Mouse (Mus musculus) brain, embryonic 14.5 days (tissue): Measurements from ENCODE around the gene Gm49776.
"Not testable (repeated sequence)": the region's sequence is repeated elsewhere in the genome, so short reads cannot be mapped to it uniquely, and the experiment has no call there.

Experiments
- CTCF ChIP-seq: fragments of 200-500 bp; IDR thresholded peaks from 2 replicates; pipeline ENCODE4 v1.5.1; 2012; ENCODE audit warnings: inconsistent platforms, mild to moderate bottlenecking, moderate library complexity, borderline replicate concordance; ENCODE audit not compliant: insufficient read depth, insufficient read length; ENCODE audit errors: extremely low read depth
- POLR2A ChIP-seq: fragments of 200-500 bp; IDR thresholded peaks from 2 replicates; pipeline ENCODE4 v1.6.1; 2012; ENCODE audit warnings: mild to moderate bottlenecking, inconsistent platforms, borderline replicate concordance; ENCODE audit not compliant: poor library complexity, insufficient read depth, insufficient read length, severe bottlenecking; ENCODE audit errors: extremely low read depth

- not testable (repeated sequence) for TF ChIP-seq CTCF, POLR2A
These were observed 62.6 kb downstream of the Gm49776 start for GRCm38 (mm10) chr16:18195561-18195960.
